Mouse (Mus musculus) spleen, adult 2 months (tissue): ENCODE measurements around the gene Trmt10a.

Experiments
- CTCF ChIP-seq: fragments of 200-500 bp; IDR thresholded peaks from 2 replicates; pipeline ENCODE4 v1.5.1; 2011; ENCODE audit warnings: mild to moderate bottlenecking, inconsistent platforms; ENCODE audit not compliant: insufficient read depth, insufficient read length, insufficient replicate concordance; ENCODE audit errors: extremely low read depth
- POLR2A ChIP-seq: fragments of 200-500 bp; IDR thresholded peaks from 2 replicates; pipeline ENCODE4 v1.6.1; 2011; ENCODE audit warnings: low read depth, low read length, inconsistent platforms

DNA sequence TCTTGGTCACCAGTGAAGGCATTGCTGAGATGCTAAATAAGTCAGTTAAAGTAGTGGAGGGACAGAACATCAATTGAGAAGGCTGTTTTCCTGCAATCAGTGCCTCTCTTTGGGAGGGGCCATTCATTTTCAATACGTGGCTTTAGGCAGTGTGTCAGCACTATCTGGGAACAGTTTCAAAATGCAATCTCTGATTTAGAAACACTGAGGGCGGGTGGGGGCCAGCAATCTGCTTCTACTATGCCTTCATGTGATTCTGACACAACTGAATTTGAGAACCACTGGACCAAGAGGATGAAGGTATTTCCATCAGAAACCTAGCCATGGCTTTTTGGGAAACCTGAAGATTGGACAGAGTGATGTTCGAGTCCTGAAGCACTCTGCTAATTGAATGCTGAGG lies 47.9 kb upstream of the Trmt10a start:
- TF ChIP-seq CTCF (no peak), POLR2A (no peak)
